Mouse (Mus musculus): ENCODE results near the gene Klra8. TPM values are rescaled to one million over a fixed set of nuclear protein-coding genes. Genes with fewer than 3 reads are reported as not detected.
"Not testable (repeated sequence)": the region's sequence is repeated elsewhere in the genome, so short reads cannot be mapped to it uniquely, and the experiment has no call there.

Klra8 gene
- polyA plus RNA-seq (2012; rRNA removed), result not detected in 2 replicates

DNA sequence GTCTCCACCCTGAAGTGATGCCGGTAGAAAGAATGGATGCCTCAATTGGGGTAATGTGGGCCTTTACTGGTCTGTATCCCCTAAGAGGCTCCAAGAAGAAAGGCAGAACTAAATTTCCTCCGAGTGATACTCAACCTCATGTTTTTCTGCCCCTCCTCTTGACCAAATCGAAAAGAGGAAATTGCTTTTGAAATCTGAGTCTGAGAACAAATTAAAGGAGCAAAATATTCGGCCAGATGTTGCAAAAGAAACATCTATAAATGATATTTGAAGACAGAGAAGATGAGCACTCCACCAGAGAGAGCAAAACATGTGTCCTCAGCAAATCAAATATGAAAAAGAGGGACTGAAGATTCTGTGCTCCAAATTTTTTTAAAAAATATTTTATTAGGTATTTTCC, at the start of gene Klra8:
TSS of gene Klra8 (minus strand) at position 101 of the 400 bp plus-strand sequence.
- DNase-seq (ENCODE audit: low read depth), result not testable (repeated sequence)

DNA sequence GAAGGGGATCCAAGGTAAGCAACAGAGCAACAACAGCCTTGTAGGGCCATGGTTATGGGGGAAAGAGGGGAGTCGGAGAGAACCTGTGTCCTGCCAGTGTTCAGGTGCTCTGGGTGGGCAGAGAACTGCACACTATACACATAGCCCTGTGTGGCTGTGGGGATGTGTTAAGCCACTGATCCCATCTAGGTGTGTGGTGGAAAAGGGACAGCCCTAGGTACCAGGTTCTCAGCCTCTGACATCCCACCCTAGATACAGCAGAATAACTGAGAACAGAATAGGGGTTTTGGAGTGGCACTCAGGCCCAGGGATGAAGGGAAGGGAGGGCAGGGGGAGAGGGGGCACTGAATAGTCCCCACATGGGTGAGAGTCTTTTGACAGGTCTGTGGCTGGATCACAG, 19.2 kb downstream of the Klra8 start:
- DNase-seq (ENCODE audit: low read depth), result no peak

DNA sequence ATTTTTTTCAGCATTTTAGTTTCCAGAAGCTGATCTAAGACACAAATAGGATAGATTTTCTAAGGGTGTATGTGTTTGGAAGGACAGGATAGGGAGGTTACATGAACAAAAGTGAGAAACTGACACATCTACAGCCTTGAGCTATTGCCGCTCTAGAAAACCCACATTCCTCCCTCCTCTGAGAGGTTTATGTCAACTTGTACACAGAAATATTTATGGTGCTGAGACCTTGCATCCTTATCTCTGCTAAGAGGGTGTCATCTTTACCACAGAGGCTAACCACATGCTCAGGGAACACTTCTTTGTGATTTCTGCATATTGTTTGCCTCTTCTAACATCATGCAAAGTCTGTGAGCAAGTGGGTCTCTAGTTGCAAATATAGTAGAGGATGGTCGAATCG, 27.0 kb downstream of the Klra8 start:
- DNase-seq (ENCODE audit: low read depth), result not testable (repeated sequence)

- no peak for DNase-seq (ENCODE audit: low read depth)
These were observed 37.3 kb downstream of the Klra8 start for GRCm38 (mm10) chr6:130092336-130092948.

DNA sequence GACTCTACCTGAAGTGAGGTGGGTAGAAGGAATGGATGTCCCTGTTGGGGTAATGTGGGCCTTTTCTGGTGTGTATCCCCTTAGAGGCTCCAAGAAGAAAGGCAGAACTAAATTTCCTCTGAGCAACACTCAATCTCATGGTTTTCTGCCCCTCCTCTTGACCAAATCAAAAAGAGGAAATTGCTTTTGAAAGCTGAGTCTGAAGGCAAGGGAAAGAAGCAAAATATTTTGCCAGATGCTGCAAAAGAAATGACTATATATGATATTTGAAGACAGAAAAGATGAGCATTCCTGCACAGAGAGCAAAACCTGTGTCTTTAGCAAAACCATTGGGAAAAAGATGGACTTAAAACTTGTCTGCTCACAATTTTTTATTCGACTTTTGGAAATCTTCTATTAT, 62.5 kb downstream of the Klra8 start, which contains the start of gene Klra4:
TSS of gene Klra4 (minus strand) at position 101 of the 400 bp plus-strand sequence.
- not testable (repeated sequence) for DNase-seq (ENCODE audit: low read depth)

Other genes with a start within 250 kb of the Klra8 start
- gene Klra5, start 212.2 kb downstream of the Klra8 start, polyA plus RNA-seq (2012; rRNA removed), result not detected in 2 replicates
- not detected in 2 replicates for gene Klra6, start 102.9 kb downstream of the Klra8 start, polyA plus RNA-seq (2012; rRNA removed)
- not detected in 2 replicates for gene Klra4, start 62.6 kb downstream of the Klra8 start, polyA plus RNA-seq (2012; rRNA removed)
- not detected in 2 replicates for gene Klra9, start 63.2 kb upstream of the Klra8 start, polyA plus RNA-seq (2012; rRNA removed)
- not detected in 2 replicates for gene Klra7, start 103.4 kb upstream of the Klra8 start, polyA plus RNA-seq (2012; rRNA removed)
- not detected in 2 replicates for gene Klra10, start 152.0 kb upstream of the Klra8 start, polyA plus RNA-seq (2012; rRNA removed)
- not detected in 2 replicates for gene Klra3, start 207.7 kb upstream of the Klra8 start, polyA plus RNA-seq (2012; rRNA removed)

Data from gonadal fat pad, adult 2 months (tissue).